Mouse (Mus musculus): Measurements from ENCODE around the gene Narfl. TPM values are rescaled to one million over a fixed set of nuclear protein-coding genes. Genes with fewer than 3 reads are reported as not detected.

Gene Narfl
- 17.1 TPM for polyA plus RNA-seq (2014; fragmentation: Illumina TruSeq; extraction: RNeasy Lipid Tissue Mini Kit (QIAGEN cat#74804); ENCODE audit: low read depth, low replicate concordance)

DNA sequence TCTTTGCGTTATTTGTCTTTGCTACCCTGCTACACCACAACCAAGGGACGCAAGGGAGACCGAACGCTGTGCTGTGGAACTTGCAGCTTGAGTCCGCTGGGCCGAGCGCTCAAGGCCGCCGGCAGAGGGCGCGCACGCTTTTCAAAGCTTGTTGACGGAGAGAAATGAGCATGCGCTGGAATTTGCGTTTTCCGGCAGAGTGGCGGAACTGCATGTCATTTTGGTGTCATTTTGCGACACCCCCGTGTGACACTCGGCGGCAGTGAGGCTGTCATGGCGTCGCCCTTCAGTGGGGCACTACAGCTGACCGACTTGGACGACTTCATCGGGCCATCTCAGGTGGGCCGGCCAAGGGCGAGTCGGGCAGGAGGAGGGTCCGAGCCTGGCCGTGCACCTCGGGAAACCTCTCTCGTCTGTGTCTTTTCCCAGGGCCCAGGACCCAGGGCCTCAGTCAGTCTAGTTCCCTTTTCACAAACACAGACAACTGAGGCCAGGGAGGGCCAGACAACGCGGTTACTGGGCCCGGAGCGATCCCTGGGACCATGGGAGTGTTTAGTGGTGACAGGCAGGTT lies at the start of gene Narfl:
TSS of gene Narfl (plus strand) at position 228 of the 572 bp plus-strand sequence.

DNA sequence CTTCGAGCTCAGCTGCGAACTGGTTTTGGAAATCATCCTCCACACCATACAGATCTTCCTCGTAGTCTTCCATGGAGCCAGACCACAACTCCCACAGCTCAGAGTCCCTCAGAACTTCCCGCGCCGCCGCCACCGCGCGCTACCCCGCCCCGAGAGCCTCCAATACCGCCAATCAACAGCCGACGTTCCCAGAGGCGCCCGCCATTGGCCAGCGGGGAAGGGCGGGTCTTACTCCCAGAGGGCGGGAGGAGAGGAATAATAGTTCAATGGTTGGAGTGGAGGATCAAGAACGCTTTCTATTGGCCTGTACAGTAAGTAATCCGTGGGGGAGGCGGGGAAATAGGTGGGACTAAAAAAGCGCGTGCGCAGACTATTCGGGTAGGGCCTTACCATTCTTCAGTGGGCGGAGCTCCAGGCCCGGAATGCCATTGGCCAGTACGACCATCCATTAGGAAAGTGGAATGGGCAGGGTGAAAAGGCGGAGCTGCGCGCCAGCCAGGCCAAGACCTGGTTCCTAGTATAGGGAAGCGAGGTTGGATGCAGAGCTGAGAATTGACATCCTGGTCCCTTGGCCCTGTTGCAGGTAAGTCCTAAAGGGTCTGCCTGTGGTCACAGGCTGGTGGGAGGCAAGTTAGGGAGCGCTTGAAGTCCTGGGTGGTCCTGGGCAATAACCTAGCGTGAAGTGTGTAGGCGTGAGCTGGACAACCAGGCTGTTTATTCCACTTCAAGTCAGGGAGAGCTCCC lies 46.1 kb upstream of the Narfl start, which contains the start of the genes Chtf18 and Rpusd1:
TSS of gene Chtf18 (minus strand) at position 155 of the 744 bp plus-strand sequence.
TSS of gene Rpusd1 (plus strand) at position 406 of the 744 bp plus-strand sequence.

DNA sequence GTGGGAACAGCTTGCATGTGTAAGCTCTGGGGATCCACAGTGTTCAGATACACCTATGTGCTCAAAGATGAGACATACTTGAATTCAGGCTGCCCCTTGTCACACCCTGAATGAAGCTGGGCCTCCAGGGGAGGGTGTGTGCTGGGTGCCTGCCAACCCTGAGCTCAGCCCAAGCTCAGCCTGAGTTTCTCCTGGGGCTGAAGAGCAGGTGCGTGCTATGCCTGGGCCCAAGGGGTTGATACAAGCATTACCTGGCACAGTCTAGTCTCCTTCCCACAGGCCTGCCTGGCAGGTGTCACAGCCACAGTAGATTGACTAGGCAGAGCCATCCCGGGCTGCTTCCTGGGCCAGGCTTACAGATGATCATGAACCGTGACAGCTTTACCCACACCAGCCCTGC lies 37.8 kb upstream of the Narfl start, which contains the start of gene Mslnl:
TSS of gene Mslnl (plus strand) at position 298 of the 400 bp plus-strand sequence.

GRCm38 (mm10) chr17:25754241-25754640 lies 19.3 kb upstream of the Narfl start, which contains the start of gene Msln:
Gene Msln (minus strand): TSS chr17:25754378.

GRCm38 (mm10) chr17:25785281-25785745 lies 11.7 kb downstream of the Narfl start, which contains the start of gene Haghl:
Gene Haghl (minus strand): TSS chr17:25785673.

GRCm38 (mm10) chr17:25786280-25786679 lies 12.7 kb downstream of the Narfl start, which contains the start of gene Ccdc78:
Gene Ccdc78 (plus strand): TSS chr17:25786580.

GRCm38 (mm10) chr17:25792615-25793014 lies 19.0 kb downstream of the Narfl start, which contains the start of gene Fam173a:
Gene Fam173a (minus strand): TSS chr17:25792901.

DNA sequence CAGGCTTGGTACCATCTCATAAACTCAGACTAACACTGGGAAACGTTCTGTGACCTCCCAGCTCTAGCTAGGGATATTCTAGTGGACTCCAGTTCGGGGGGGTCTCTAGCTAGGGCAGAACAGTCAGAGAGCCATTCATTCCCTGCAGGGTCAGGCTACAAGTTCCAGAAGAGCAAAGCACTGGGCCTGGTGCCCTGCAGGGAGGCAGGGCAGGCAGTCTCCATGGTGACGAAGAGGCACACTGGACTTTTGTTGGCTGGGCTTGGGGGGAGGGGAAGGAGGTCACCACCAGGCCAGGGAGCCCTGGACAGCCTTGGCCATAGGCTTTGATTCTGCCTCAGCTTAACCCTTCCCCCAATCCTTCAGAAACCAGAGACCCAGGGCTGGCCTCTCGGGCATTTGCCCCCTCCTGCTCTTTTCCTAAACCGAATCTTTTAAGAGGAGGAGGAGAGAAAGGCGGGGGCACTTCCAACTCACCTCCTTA lies 22.1 kb downstream of the Narfl start, which contains the start of gene AC134908.4:
TSS of gene AC134908.4 (minus strand) at position 51 of the 484 bp plus-strand sequence.

GRCm38 (mm10) chr17:25796951-25797369 lies 23.4 kb downstream of the Narfl start, which contains the start of gene Metrn:
Gene Metrn (minus strand): TSS chr17:25797136.

GRCm38 (mm10) chr17:25808789-25809605 lies 35.4 kb downstream of the Narfl start, which contains the start of gene Fbxl16:
Gene Fbxl16 (plus strand): TSS chr17:25809085.

DNA sequence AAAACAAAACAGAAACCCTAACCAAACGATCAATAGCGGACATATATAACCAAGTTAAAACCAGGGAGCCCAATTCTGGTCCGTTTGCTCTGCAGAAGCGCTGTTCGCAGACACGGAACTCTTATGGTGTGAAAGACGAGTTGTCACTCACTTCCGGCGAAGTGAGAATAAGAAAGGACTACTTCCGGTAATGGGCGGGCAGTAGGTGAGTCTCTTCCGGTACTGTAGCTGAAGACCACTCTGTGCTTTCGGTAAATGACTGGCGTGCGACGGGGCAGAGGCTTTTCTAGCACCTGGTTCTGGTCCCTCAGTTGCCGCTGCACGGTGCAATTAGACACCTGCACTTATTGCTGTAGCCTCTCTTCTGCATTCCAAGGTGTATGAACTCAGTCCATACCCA lies 49.9 kb downstream of the Narfl start, which contains the start of gene Wdr24:
TSS of gene Wdr24 (plus strand) at position 176 of the 400 bp plus-strand sequence.

GRCm38 (mm10) chr17:25828712-25829557 lies 55.4 kb downstream of the Narfl start, which contains the start of gene Jmjd8:
Gene Jmjd8 (plus strand): TSS chr17:25828867.

Other genes with a start within 250 kb of the Narfl start
- gene Sox8, start 203.1 kb upstream of the Narfl start, polyA plus RNA-seq (2014; fragmentation: Illumina TruSeq; extraction: RNeasy Lipid Tissue Mini Kit (QIAGEN cat#74804); ENCODE audit: low read depth, low replicate concordance): 0.60 TPM
- gene Lmf1, start 194.7 kb upstream of the Narfl start, polyA plus RNA-seq (2014; fragmentation: Illumina TruSeq; extraction: RNeasy Lipid Tissue Mini Kit (QIAGEN cat#74804); ENCODE audit: low read depth, low replicate concordance): 20.8 TPM
- gene Gng13, start 56.6 kb upstream of the Narfl start, polyA plus RNA-seq (2014; fragmentation: Illumina TruSeq; extraction: RNeasy Lipid Tissue Mini Kit (QIAGEN cat#74804); ENCODE audit: low read depth, low replicate concordance): not detected
- gene Chtf18, start 46.4 kb upstream of the Narfl start, polyA plus RNA-seq (2014; fragmentation: Illumina TruSeq; extraction: RNeasy Lipid Tissue Mini Kit (QIAGEN cat#74804); ENCODE audit: low read depth, low replicate concordance): 1.7 TPM
- 10.7 TPM for gene Rpusd1, start 46.1 kb upstream of the Narfl start, polyA plus RNA-seq (2014; fragmentation: Illumina TruSeq; extraction: RNeasy Lipid Tissue Mini Kit (QIAGEN cat#74804); ENCODE audit: low read depth, low replicate concordance)
- 0.11 TPM for gene Mslnl, start 37.7 kb upstream of the Narfl start, polyA plus RNA-seq (2014; fragmentation: Illumina TruSeq; extraction: RNeasy Lipid Tissue Mini Kit (QIAGEN cat#74804); ENCODE audit: low read depth, low replicate concordance)
- 26.3 TPM for gene Msln, start 19.4 kb upstream of the Narfl start, polyA plus RNA-seq (2014; fragmentation: Illumina TruSeq; extraction: RNeasy Lipid Tissue Mini Kit (QIAGEN cat#74804); ENCODE audit: low read depth, low replicate concordance)
- gene Haghl, start 11.9 kb downstream of the Narfl start, polyA plus RNA-seq (2014; fragmentation: Illumina TruSeq; extraction: RNeasy Lipid Tissue Mini Kit (QIAGEN cat#74804); ENCODE audit: low read depth, low replicate concordance): 27.9 TPM
- 0.32 TPM for gene Ccdc78, start 12.8 kb downstream of the Narfl start, polyA plus RNA-seq (2014; fragmentation: Illumina TruSeq; extraction: RNeasy Lipid Tissue Mini Kit (QIAGEN cat#74804); ENCODE audit: low read depth, low replicate concordance)
- 85.6 TPM for gene Fam173a, start 19.1 kb downstream of the Narfl start, polyA plus RNA-seq (2014; fragmentation: Illumina TruSeq; extraction: RNeasy Lipid Tissue Mini Kit (QIAGEN cat#74804); ENCODE audit: low read depth, low replicate concordance)
- not detected for gene AC134908.4, start 21.9 kb downstream of the Narfl start, polyA plus RNA-seq (2014; fragmentation: Illumina TruSeq; extraction: RNeasy Lipid Tissue Mini Kit (QIAGEN cat#74804); ENCODE audit: low read depth, low replicate concordance)
- 10.5 TPM for gene Metrn, start 23.4 kb downstream of the Narfl start, polyA plus RNA-seq (2014; fragmentation: Illumina TruSeq; extraction: RNeasy Lipid Tissue Mini Kit (QIAGEN cat#74804); ENCODE audit: low read depth, low replicate concordance)
- 0.35 TPM for gene Fbxl16, start 35.3 kb downstream of the Narfl start, polyA plus RNA-seq (2014; fragmentation: Illumina TruSeq; extraction: RNeasy Lipid Tissue Mini Kit (QIAGEN cat#74804); ENCODE audit: low read depth, low replicate concordance)
- 14.1 TPM for gene Wdr24, start 49.9 kb downstream of the Narfl start, polyA plus RNA-seq (2014; fragmentation: Illumina TruSeq; extraction: RNeasy Lipid Tissue Mini Kit (QIAGEN cat#74804); ENCODE audit: low read depth, low replicate concordance)
- gene Jmjd8, start 55.1 kb downstream of the Narfl start, polyA plus RNA-seq (2014; fragmentation: Illumina TruSeq; extraction: RNeasy Lipid Tissue Mini Kit (QIAGEN cat#74804); ENCODE audit: low read depth, low replicate concordance): 62.1 TPM
- 137 TPM for gene Stub1, start 59.6 kb downstream of the Narfl start, polyA plus RNA-seq (2014; fragmentation: Illumina TruSeq; extraction: RNeasy Lipid Tissue Mini Kit (QIAGEN cat#74804); ENCODE audit: low read depth, low replicate concordance)
- 43.9 TPM for gene Rhbdl1, start 63.5 kb downstream of the Narfl start, polyA plus RNA-seq (2014; fragmentation: Illumina TruSeq; extraction: RNeasy Lipid Tissue Mini Kit (QIAGEN cat#74804); ENCODE audit: low read depth, low replicate concordance)
- 17.7 TPM for gene Gm20683, start 68.0 kb downstream of the Narfl start, polyA plus RNA-seq (2014; fragmentation: Illumina TruSeq; extraction: RNeasy Lipid Tissue Mini Kit (QIAGEN cat#74804); ENCODE audit: low read depth, low replicate concordance)
- gene Rhot2, start 71.1 kb downstream of the Narfl start, polyA plus RNA-seq (2014; fragmentation: Illumina TruSeq; extraction: RNeasy Lipid Tissue Mini Kit (QIAGEN cat#74804); ENCODE audit: low read depth, low replicate concordance): 37.8 TPM
- gene Wdr90, start 87.7 kb downstream of the Narfl start, polyA plus RNA-seq (2014; fragmentation: Illumina TruSeq; extraction: RNeasy Lipid Tissue Mini Kit (QIAGEN cat#74804); ENCODE audit: low read depth, low replicate concordance): 12.3 TPM
- gene Mcrip2, start 95.0 kb downstream of the Narfl start, polyA plus RNA-seq (2014; fragmentation: Illumina TruSeq; extraction: RNeasy Lipid Tissue Mini Kit (QIAGEN cat#74804); ENCODE audit: low read depth, low replicate concordance): 30.4 TPM
- gene Mettl26, start 101.3 kb downstream of the Narfl start, polyA plus RNA-seq (2014; fragmentation: Illumina TruSeq; extraction: RNeasy Lipid Tissue Mini Kit (QIAGEN cat#74804); ENCODE audit: low read depth, low replicate concordance): 50.1 TPM
- gene Wfikkn1, start 107.1 kb downstream of the Narfl start, polyA plus RNA-seq (2014; fragmentation: Illumina TruSeq; extraction: RNeasy Lipid Tissue Mini Kit (QIAGEN cat#74804); ENCODE audit: low read depth, low replicate concordance): 1.1 TPM
- gene Rab40c, start 146.0 kb downstream of the Narfl start, polyA plus RNA-seq (2014; fragmentation: Illumina TruSeq; extraction: RNeasy Lipid Tissue Mini Kit (QIAGEN cat#74804); ENCODE audit: low read depth, low replicate concordance): 22.5 TPM
- gene Pigq, start 171.2 kb downstream of the Narfl start, polyA plus RNA-seq (2014; fragmentation: Illumina TruSeq; extraction: RNeasy Lipid Tissue Mini Kit (QIAGEN cat#74804); ENCODE audit: low read depth, low replicate concordance): 65.9 TPM
- gene Nhlrc4, start 171.2 kb downstream of the Narfl start, polyA plus RNA-seq (2014; fragmentation: Illumina TruSeq; extraction: RNeasy Lipid Tissue Mini Kit (QIAGEN cat#74804); ENCODE audit: low read depth, low replicate concordance): 2.3 TPM
- gene A930017K11Rik, start 178.8 kb downstream of the Narfl start, polyA plus RNA-seq (2014; fragmentation: Illumina TruSeq; extraction: RNeasy Lipid Tissue Mini Kit (QIAGEN cat#74804); ENCODE audit: low read depth, low replicate concordance): 1.3 TPM
- 18.4 TPM for gene Capn15, start 212.0 kb downstream of the Narfl start, polyA plus RNA-seq (2014; fragmentation: Illumina TruSeq; extraction: RNeasy Lipid Tissue Mini Kit (QIAGEN cat#74804); ENCODE audit: low read depth, low replicate concordance)

Measured in adipose tissue, adult 10 weeks (tissue).